Mouse (Mus musculus) thymus, adult 2 months (tissue): ENCODE measurements at regions not wholly inside any gene's neighbourhood (a gene's known extent, or its start where the extent isn't known, plus 50 kb on each side); places are given as distances from the start of the nearest gene placed in this dataset.

Experiments used
- DNase-seq: peaks from one replicate; pipeline ENCODE4 v3.0.0; 2021
- H3K27ac ChIP-seq: fragments of 200-500 bp; 2 replicates; pipeline ENCODE4 v1.5.1; 2012; ENCODE audit warnings: low read length, control low read depth; ENCODE audit not compliant: control insufficient read depth, insufficient read depth
- H3K27me3 ChIP-seq: fragments of 200-500 bp; 2 replicates; pipeline ENCODE4 v1.6.1; 2012; ENCODE audit warnings: mild to moderate bottlenecking, low read length, moderate library complexity, mixed read lengths; ENCODE audit not compliant: control insufficient read depth, insufficient read depth
- H3K36me3 ChIP-seq: fragments of 200-500 bp; 2 replicates; pipeline ENCODE4 v1.6.1; 2012; ENCODE audit warnings: mild to moderate bottlenecking, low read length, moderate library complexity; ENCODE audit not compliant: control insufficient read depth, insufficient read depth
- H3K4me1 ChIP-seq: fragments of 200-500 bp; replicated peaks from 2 replicates; pipeline ENCODE4 v1.6.1; 2012; ENCODE audit warnings: low read length; ENCODE audit not compliant: control insufficient read depth, insufficient read depth
- H3K4me3 ChIP-seq: fragments of 200-500 bp; 2 replicates; pipeline ENCODE4 v1.5.1; 2012; ENCODE audit warnings: mild to moderate bottlenecking, low read length, control low read depth, moderate library complexity; ENCODE audit not compliant: control insufficient read depth, insufficient read depth
- CTCF ChIP-seq: fragments of 200-500 bp; IDR thresholded peaks from 2 replicates; pipeline ENCODE4 v1.5.1; 2012; ENCODE audit warnings: mild to moderate bottlenecking, control low read depth, low read length, moderate library complexity, borderline replicate concordance; ENCODE audit not compliant: control insufficient read depth, poor library complexity, insufficient read depth; ENCODE audit errors: extremely low read depth
- POLR2A ChIP-seq: fragments of 200-500 bp; IDR thresholded peaks from 2 replicates; pipeline ENCODE4 v1.6.1; 2012; ENCODE audit warnings: mild to moderate bottlenecking, low read length, control low read depth, moderate library complexity; ENCODE audit not compliant: control insufficient read depth, poor library complexity, insufficient read depth; ENCODE audit errors: extremely low read depth
- WGBS: fragments of 180-500 bp; shearing (Covaris S2); methylation state at CpG from one replicate; pipeline ENCODE4 v1.1.7; 2018; 5-methylcytosine and 5-hydroxymethylcytosine counted together

DNA sequence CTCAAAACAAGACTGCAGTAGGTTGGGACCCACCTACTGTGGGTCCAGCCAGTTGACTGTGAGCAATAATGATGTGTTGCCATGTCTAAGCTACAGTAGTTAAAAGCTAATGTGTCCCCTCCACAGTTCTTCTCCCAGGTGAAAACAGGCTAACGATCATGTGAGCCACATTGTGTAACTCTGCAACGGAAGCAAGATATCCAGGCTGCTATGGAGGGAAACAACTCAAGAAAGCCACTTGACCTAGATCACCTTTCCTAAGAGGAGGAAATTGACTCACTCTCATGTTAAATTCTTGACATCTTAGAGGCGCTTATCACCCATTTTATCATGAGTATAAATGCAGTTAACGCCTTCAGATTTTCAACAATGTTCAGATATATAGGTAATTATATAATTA, 83.4 kb upstream of the Cpne4 start:
- Histone ChIP-seq H3K36me3 (no peaks in the 10 kb centered on the region), H3K27ac (no peak overlapping the region), H3K27me3 (no peaks in the 10 kb centered on the region), H3K4me1 (no peaks in the 10 kb centered on the region), H3K4me3 (no peak overlapping the region)
- no peak for TF ChIP-seq CTCF
- no peak for TF ChIP-seq POLR2A
- DNase-seq = no peak
- WGBS = 93% methylated on average over 4 of the region's 4 CpGs

DNA sequence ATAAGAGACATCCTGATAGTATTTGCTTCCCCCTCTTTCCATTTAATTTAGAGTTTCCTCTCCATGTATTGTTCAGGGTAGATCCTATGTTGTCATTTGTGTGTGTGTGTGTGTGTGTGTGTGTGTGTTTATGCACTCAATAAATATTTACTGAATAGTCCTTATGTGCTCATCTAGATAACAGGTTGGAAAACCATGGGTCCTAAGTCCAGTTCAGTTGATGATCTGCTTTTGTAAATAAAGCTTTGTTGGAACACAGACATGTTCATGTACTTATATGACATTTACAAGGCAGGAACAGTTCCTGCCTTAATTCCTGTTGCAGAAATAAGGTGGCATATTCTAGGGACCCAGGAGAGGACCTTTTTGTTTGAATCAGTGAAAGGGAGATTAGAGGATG, 87.0 kb upstream of the Cpne4 start:
- Histone ChIP-seq H3K27ac (no peak overlapping the region), H3K4me1 (no peaks in the 10 kb centered on the region), H3K27me3 (no peaks in the 10 kb centered on the region), H3K4me3 (no peak overlapping the region), H3K36me3 (no peaks in the 10 kb centered on the region)
- DNase-seq = no peak
- TF ChIP-seq CTCF (no peak), POLR2A (no peak)

DNA sequence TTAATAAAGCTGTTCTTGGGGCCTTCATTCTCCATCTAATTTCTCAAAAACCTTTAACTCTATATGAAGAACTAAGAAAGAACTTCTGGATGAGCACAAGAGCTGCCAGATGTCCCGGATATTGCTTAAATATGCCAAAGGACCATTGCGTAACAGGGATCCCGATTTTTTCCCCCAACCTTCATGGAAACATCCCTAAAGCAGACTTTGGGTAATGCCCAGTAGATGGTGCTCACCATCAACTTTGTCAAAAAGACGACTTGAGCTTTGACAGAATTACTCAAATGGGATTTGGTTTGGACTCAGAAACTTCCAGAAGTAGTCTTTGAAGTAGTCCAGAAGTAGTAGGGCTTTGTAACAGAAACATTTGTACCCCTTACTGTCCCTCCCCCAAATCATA, 89.5 kb upstream of the Cpne4 start:
- no peaks in the 10 kb centered on the region for H3K36me3 ChIP-seq
- TF ChIP-seq CTCF = no peak
- TF ChIP-seq POLR2A = no peak
- 48% methylated on average over 4 of the region's 4 CpGs for WGBS
- H3K4me3 ChIP-seq = no peak overlapping the region
- no peak overlapping the region for H3K27ac ChIP-seq
- no peaks in the 10 kb centered on the region for H3K4me1 ChIP-seq
- DNase-seq = no peak
- H3K27me3 ChIP-seq = no peaks in the 10 kb centered on the region

DNA sequence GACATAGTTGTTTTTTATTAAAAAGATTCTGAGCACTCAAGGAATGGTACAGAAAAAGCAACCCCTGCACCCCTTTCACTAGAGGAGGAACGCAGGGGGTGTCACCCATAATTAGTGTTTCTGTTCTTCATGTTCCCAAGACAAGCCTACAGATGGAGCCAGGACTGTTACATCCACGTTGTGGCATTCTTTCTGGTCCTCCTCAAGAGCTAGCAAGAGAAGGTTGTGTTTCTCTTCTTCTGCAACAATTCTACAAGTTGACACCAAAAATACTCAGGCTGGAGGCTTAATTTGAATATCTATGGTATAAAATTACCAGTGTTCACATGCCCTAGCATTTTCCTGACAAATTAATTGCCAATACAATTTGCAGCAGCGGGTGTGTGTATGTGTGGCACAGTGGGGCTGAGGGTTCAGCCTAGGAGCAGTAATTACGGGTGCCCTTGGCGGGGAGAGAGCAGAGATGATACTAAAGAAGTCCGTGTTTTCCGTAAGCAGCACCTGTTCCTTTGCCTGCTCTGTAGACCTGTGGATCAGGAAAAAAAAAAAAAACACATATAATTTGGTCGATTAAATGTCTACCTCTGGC, 98.4 kb upstream of the Cpne4 start:
- 86% methylated on average over 8 of the region's 8 CpGs for WGBS
- Histone ChIP-seq H3K4me3 (no peak overlapping the region), H3K36me3 (no peaks in the 10 kb centered on the region), H3K27ac (no peak overlapping the region), H3K4me1 (no peaks in the 10 kb centered on the region), H3K27me3 (no peaks in the 10 kb centered on the region)
- no peak for DNase-seq
- TF ChIP-seq POLR2A = no peak
- no peak for TF ChIP-seq CTCF

DNA sequence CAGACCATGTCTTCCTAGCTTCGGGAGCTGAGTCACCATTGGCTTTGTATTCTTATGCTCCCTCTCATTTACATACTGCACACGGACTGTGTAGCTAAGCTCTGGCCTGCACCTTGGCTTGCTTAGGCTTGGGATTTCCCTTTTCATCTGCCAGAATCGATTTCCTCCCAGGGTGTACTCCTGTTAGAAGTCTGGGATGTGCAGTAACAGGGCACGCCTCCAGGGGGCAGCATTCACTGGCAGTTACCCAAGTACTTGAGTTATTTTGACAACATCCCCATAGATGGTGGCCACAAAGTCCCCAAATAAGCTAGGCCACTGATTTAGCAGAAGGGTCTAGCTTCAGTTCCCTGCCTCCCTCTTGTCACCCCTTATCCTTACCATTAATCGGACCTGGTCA, 102.2 kb upstream of the Cpne4 start:
- WGBS = 40% methylated on average over 5 of the region's 5 CpGs
- peak; percentile 39 for DNase-seq
- H3K27me3 ChIP-seq = no peaks in the 10 kb centered on the region
- no peak overlapping the region for H3K27ac ChIP-seq
- H3K36me3 ChIP-seq = no peaks in the 10 kb centered on the region
- no peaks in the 10 kb centered on the region for H3K4me1 ChIP-seq
- no peak overlapping the region for H3K4me3 ChIP-seq
- TF ChIP-seq CTCF = no peak
- no peak for TF ChIP-seq POLR2A

DNA sequence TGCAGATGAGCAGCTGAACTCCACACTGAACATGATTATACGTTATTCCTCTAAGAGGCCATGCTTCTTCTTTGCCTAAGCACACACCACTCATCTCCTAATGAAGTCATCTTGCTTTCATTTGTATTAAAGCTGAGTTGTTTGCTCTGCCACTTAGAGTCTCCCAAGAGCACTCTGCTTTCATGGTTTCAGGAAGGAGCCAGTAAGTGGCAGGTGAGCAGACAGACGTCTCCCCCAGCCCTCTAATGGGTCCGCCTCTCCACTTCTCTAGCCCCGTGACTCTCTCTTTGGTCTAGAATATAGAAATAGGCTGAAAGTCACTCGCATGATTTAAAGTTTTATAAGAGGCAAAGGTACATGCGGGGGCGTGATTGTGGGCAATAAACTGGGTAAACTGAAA, 103.8 kb upstream of the Cpne4 start:
- 77% methylated on average over 7 of the region's 7 CpGs for whole genome bisulfite sequencing
- Histone ChIP-seq H3K4me3 (no peak overlapping the region), H3K4me1 (no peaks in the 10 kb centered on the region), H3K36me3 (no peaks in the 10 kb centered on the region), H3K27me3 (no peaks in the 10 kb centered on the region), H3K27ac (no peak overlapping the region)
- DNase-seq = no peak
- TF ChIP-seq CTCF (no peak), POLR2A (no peak)

DNA sequence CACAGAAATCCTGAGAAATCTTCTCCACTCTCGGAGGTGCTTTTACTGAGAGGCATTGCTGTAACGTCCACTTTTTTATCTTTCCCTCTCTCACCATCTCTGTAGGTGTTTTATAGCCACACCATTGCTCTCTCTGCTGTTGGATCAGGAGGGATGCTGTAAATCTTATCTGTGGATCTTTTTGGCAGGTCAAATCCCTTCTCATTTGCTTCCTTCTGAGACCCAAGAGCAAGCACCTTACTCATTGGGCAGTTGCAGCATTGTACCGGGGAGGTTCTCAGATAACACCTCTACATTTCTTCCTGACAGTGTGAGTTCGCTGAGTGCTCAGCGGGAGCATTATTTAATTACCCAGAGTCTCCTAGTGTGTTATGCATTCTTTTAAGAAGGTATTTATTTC, 75.5 kb upstream of the Acpp start:
- no peak overlapping the region for H3K27ac ChIP-seq
- WGBS = 42% methylated on average over 5 of the region's 5 CpGs
- H3K36me3 ChIP-seq = no peaks in the 10 kb centered on the region
- peaks cover 5% of the 10 kb centered on the region; the same call in 1 of the 2 replicates for H3K27me3 ChIP-seq
- TF ChIP-seq POLR2A = no peak
- TF ChIP-seq CTCF = no peak
- no peak for DNase-seq
- peaks cover under 1% of the 10 kb centered on the region; the same call in 1 of the 2 replicates for H3K4me1 ChIP-seq
- H3K4me3 ChIP-seq = no peak overlapping the region
